Mouse (Mus musculus) brain, embryonic 14.5 days (tissue): ENCODE data around the gene Gnb2.

Experiments
- CTCF ChIP-seq: fragments of 200-500 bp; IDR thresholded peaks from 2 replicates; pipeline ENCODE4 v1.5.1; 2012; ENCODE audit warnings: inconsistent platforms, mild to moderate bottlenecking, moderate library complexity, borderline replicate concordance; ENCODE audit not compliant: insufficient read depth, insufficient read length; ENCODE audit errors: extremely low read depth
- POLR2A ChIP-seq: fragments of 200-500 bp; IDR thresholded peaks from 2 replicates; pipeline ENCODE4 v1.6.1; 2012; ENCODE audit warnings: mild to moderate bottlenecking, inconsistent platforms, borderline replicate concordance; ENCODE audit not compliant: poor library complexity, insufficient read depth, insufficient read length, severe bottlenecking; ENCODE audit errors: extremely low read depth

DNA sequence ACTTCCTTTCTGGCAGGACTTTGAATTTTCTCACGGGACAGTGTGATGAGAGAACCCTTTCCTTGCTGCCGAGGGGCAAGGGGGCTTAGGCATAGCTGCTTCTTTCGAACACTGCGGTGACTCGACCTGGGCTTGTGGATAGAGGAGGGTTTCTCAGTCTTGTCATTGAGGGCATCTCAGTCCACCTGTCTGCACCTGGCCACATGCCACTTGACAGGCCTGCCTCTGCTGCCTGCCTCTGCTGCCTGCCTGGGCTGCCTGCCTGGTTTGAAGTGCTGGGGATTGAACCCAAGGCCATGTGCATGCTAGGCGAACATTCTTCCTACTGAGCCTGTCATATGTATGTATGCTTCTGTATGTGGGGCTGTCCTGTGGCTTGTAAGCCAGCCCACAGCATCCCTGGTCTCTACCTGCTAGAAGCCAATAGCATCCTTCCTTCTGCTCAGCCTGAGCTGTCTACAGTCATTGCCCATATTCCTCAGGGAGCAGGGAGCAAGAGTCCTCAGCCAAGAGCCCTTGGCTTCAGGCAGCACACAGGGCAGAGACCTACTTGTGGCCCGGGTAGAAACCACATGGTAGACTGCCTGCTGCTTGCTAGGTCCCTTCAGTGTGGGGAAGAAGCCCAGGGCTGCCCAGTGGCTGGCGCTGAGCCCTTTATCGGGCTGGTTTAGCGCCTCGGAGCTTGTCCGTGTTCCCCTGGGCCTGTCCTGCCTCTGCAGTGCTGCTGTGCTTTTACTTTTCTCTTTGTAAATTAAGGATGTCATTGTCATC lies 19.2 kb downstream of the Gnb2 start:
- no peak for TF ChIP-seq POLR2A
- no peak for TF ChIP-seq CTCF
